Mouse (Mus musculus): Measurements from ENCODE around the gene Panx1.
A peak's percentile ranks its signal among the peaks of the same experiment; 100 is the strongest.

Panx1 gene

DNA sequence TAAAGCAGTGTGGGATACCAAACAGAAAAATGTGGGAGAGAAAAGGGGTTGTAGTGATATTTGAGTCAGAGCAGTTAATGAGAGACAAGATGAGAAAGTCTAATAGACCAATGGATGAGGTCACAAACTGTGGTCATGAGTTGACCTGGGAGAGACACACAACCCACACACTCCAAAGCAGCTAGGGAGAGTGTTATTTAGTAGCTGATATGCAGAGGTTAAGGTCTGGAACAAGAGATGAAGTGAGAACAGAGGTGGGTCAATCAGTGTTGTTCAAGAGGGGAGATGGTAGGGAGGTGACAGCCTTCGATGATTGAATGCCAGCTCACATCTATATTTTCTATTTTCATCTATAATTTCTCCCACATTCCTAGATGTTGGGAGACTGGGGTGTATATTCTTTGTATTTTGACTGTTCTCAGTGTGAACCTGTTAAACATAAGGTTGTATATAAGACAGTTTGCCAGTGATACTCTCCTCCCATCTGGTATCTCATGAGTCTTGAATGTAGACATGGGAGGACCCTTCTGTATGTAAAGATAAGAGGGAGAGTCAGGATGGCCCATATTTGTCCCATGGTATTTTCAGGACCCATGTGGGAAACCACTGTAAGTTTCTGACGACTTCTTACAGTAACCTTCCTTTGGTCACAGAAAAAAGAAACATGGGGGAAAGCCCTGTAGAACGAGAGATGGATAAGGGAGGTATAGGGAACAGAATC lies 74.3 kb downstream of the Panx1 start:
- no peak for DNase-seq (ENCODE audit: low spot score in 2 of 2)

DNA sequence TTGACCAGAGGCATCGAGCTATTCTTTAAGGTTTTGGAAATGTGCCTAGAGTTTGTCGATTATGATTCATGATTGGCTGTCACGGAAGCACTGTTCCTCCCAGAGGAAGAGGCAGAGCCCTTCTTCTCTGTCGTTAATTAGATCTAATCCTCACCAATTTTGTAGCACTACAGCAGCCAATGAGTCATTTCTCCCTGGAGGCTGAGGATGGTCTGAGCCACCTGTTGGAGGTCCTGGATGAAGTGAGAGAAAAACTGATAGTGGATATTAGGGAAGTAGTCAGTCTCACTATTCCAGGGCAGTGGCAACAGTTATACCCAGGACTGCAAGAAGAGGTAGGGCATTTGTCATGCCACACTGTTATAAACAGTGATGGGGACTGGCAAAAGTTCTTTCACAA lies 75.1 kb downstream of the Panx1 start:
- DNase-seq (ENCODE audit: low spot score in 2 of 2): no peak

DNA sequence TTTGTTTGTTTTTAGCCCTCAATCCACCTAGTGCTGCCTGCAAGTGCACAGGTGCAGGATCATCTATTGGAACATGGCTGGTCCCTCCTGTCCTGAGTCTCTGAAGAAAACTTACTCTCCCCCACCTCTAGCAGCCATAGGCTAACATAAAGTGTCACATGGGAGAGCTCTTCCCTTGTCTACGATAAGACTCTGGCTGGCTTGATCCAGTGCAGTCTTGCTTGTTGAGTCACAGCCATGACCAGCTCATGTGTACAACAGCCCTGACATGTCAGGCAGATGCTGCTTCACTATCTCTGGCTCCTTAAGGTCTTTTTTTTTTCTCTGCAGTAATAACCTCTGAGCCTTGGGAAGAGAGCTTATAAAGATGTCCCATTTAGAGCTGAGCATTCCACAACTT lies 77.7 kb downstream of the Panx1 start:
- no peak for DNase-seq (ENCODE audit: low spot score in 2 of 2)

DNA sequence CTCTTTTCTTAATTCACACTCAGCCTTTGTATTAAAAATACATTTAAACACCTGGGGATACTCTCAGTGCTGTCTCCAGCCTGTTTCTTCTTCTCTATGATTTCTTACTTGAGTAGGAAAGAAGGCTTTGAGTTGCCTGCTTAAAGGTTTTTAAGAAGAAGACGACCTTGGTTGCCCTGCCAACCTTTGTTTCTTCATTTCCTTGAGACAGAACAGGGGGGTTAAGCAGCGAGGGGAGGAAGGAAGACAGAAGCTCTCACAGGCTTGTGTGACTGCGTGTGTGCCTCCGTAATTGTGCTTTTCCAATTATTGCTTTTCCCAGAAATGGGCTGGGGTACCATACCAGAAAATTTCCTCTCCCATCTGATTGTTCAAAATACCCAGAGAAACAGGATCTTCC lies 78.5 kb downstream of the Panx1 start:
- DNase-seq (ENCODE audit: low spot score in 2 of 2): peak in 1 of 2 experiments; percentile 28

DNA sequence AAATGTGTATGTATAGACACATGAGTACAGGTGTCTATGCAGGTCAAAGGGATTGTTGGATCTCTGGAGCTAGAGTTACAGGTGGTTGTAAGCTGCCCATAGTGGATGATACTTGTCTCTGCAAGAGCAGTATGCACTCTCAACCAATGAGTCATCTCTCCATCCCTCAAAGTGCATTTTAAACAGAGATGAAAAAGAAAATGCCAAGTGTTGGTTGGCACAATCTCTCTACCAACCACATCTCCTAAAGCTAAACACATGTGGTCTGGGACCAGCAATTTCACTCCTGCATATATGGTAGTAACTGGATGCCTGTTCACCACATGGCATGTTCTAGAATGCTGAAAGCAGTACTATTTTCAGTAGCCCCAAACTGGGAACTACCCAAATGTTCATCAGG lies 79.9 kb downstream of the Panx1 start:
- DNase-seq (ENCODE audit: low spot score in 2 of 2): no peak

DNA sequence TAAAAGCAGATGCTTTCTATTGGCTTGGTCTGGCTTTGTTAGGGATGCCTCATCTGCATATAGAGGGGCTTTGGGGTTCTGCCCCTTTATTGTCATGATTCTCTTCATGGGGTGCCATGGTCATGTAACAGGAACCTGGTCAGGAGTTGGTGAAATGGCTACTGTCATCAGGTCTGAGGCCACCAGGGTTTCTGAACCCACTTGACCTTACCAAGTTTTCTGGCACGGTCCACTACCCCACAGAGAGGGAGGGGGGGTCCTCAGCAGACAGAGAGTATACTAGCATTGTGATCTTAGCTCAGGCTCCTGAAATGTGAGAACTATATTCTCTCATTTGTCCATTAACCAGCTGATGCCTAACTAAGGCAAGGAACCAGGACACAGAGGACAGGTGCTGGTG lies 82.5 kb downstream of the Panx1 start:
- DNase-seq (ENCODE audit: low spot score in 2 of 2): no peak

DNA sequence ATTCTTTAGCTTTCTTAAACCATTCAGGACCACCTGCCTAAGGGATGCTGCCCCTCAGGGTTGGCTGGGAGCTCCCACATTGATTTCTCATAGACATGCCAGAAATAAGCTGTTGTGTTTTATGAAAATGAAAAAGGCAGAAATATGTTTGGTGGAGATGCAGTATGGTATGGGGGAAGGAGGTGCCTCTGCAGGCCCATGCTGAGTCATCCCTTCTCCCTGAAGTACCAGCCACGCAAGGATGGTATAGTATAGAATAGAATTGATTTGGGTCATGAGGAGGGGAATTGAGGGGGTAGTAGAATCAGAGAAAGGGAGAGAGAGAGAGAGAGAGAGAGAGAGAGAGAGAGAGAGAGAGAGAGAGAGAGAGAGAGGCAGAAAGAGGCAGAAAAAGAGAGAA lies 90.6 kb downstream of the Panx1 start:
- no peak for DNase-seq (ENCODE audit: low spot score in 2 of 2)
